Mouse (Mus musculus) erythroid progenitor cell, adult 5-6 weeks (primary cell): ENCODE data around the gene Ispd. TPM values are rescaled to one million over a fixed set of nuclear protein-coding genes. Genes with fewer than 3 reads are reported as not detected.
"Not testable (repeated sequence)": the region's sequence is repeated elsewhere in the genome, so short reads cannot be mapped to it uniquely, and the experiment has no call there.

Experiments used
- ATAC-seq: replicated peaks from 2 replicates; pipeline ENCODE4 v1.8.0; 2016; ENCODE audit warnings: moderate number of reproducible peaks, mild to moderate bottlenecking, moderate TSS enrichment, inconsistent platforms; ENCODE audit not compliant: poor library complexity, low FRiP score, severe bottlenecking
- total RNA-seq, 2 experiments: library from RNA; stranded (forward) in 1 of 2; stranded (reverse) in 1 of 2; fragments of 150-400 nt in 1 of 2; fragments of 186-747, 209-891 nt in 1 of 2; gene quantifications; 2 replicates each; pipeline versions ENCODE4 v1.2.3 to v1.2.4; 2015 to 2017; ENCODE audit warnings: low replicate concordance in 2 of 2

Gene Ispd
- total RNA-seq (2015; ENCODE audit: low replicate concordance) (0.42 and 0.72 TPM in 2 replicates), total RNA-seq (2017; ENCODE audit: low replicate concordance) (0.77 and 2.3 TPM in 2 replicates)

GRCm38 (mm10) chr12:36381441-36382340, at the start of gene Ispd, which contains the start of gene D630036H23Rik:
Gene Ispd, plus strand, starts transcription at chr12:36381450.
Gene D630036H23Rik, minus strand, starts transcription at chr12:36382181.
- ATAC-seq = peak; percentile 82

- no peak for ATAC-seq
Measured at GRCm38 (mm10) chr12:36332676-36333075, 48.6 kb upstream of the Ispd start.

- ATAC-seq = no peak
Measured at GRCm38 (mm10) chr12:36333837-36334281, 47.4 kb upstream of the Ispd start.

GRCm38 (mm10) chr12:36344131-36344530, 37.1 kb upstream of the Ispd start:
- no peak for ATAC-seq

GRCm38 (mm10) chr12:36360064-36360463, 21.2 kb upstream of the Ispd start:
- ATAC-seq = no peak

- ATAC-seq = no peak
Measured at GRCm38 (mm10) chr12:36360693-36361092, 20.6 kb upstream of the Ispd start.

GRCm38 (mm10) chr12:36364013-36364412, 17.2 kb upstream of the Ispd start:
- ATAC-seq = no peak

- ATAC-seq = no peak
Measured at GRCm38 (mm10) chr12:36373237-36373998, 7.8 kb upstream of the Ispd start.

- ATAC-seq = not testable (repeated sequence)
Measured at GRCm38 (mm10) chr12:36376391-36376790, 4.9 kb upstream of the Ispd start.

GRCm38 (mm10) chr12:36380254-36380653, 996 bp upstream of the Ispd start:
- ATAC-seq = no peak

GRCm38 (mm10) chr12:36380806-36381205, 444 bp upstream of the Ispd start:
- no peak for ATAC-seq

- ATAC-seq = no peak
Measured at GRCm38 (mm10) chr12:36385386-36385785, 4.1 kb downstream of the Ispd start.

- ATAC-seq = no peak
Measured at GRCm38 (mm10) chr12:36386991-36387390, 5.7 kb downstream of the Ispd start.

- no peak for ATAC-seq
Measured at GRCm38 (mm10) chr12:36395115-36395514, 13.9 kb downstream of the Ispd start.

GRCm38 (mm10) chr12:36423677-36424076, 42.4 kb downstream of the Ispd start:
- no peak for ATAC-seq

- ATAC-seq = no peak
Measured at GRCm38 (mm10) chr12:36425258-36425657, 44.0 kb downstream of the Ispd start.

- no peak for ATAC-seq
Measured at GRCm38 (mm10) chr12:36426163-36427045, 45.2 kb downstream of the Ispd start.

GRCm38 (mm10) chr12:36436956-36437355, 55.7 kb downstream of the Ispd start:
- no peak for ATAC-seq

- ATAC-seq = peak; percentile 34; the same call in 1 of the 2 replicates
Measured at GRCm38 (mm10) chr12:36439396-36439795, 58.1 kb downstream of the Ispd start.

- ATAC-seq = no peak
Measured at GRCm38 (mm10) chr12:36456002-36456401, 74.8 kb downstream of the Ispd start.
